Mouse (Mus musculus): ENCODE results near the gene Mta3. TPM values are rescaled to one million over a fixed set of nuclear protein-coding genes. Genes with fewer than 3 reads are reported as not detected.
"Not testable (repeated sequence)": the region's sequence is repeated elsewhere in the genome, so short reads cannot be mapped to it uniquely, and the experiment has no call there.

Mta3 gene
- total RNA-seq, 2 experiments from 2014 or later = 7.6 to 9.7 TPM

DNA sequence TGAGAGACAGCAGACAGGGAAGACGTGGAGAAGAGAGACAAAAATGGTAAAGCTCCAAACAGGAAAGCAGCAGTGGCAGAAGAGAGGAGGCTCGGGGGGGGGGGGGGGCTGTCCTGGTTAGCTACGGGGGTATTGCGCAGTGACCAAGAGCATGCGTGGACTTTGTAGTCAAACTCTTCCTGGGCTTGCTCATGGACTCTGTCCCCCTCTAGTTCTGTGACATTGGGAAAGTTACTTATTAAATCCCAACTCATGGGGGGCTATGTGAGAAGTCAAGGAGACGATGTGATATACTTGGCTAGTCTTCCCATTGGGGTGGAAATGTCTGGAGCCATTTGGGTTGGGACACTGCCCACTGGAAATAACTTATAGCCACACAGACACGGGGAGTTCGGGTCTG is 139.6 kb downstream of the Mta3 start:
- DNase-seq = no peak
- intact Hi-C loops (cut with DNase I) = loop anchor here (5.0 kb wide), 1 partner anchor 213 kb away; the partner anchor contains the start of gene Kcng3

DNA sequence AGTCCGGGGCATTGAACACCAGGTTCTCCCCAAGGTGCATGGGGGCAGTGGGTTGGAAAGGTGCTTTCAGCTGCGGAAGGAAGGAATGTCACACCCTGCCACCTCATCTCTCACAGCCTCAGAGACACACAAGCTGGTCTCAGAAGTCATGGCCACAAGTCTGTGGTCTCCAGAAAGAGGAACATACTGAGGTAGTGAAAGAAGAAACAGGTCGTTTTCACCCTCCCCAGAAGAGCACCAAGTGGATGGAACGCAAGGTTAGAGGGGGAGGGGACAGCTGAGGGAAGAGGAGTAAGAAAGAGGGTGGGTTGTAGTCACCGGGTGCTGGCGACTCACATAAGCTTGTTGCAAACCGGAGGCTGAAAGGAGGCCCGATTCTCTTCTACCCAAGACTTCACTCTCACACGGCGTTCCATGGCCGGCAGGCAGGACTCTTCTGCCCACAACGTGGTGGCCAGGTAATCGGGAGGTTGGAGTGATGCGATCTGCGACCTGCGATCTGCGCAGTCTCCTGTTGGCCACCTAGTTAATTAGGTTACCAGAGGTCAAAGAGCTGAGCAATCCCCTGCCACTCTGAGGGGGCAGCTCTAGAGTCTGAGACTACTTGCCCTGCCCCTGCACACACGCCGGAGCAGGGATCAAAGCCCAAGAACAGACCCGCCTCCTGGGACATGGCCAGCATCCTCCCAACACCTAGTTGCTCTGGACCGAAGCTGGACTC is 140.5 kb downstream of the Mta3 start:
- intact Hi-C loops (cut with DNase I) = loop anchor here (5.0 kb wide), 1 partner anchor 214 kb away; the partner anchor contains the start of gene Kcng3
- DNase-seq = no peak

DNA sequence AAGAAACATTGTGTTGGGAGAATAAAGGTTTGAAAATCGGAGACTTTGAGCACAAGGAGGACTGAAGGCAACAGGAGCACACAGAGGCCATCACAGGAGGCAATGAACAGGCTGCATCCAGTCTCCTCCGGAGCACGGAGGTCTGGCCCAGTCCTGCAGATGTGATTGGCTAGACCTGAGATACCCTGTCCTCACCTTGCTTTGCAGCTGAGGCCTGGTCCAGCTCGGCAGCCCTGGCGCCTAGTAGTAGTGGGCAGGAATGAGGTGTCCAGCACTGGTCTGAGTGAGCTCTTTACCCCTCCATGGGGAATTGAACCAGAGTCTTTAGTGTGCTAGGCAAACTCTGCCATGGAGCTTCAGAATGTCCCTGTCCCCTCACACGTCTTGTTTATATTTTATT is 141.1 kb downstream of the Mta3 start:
- intact Hi-C loops (cut with DNase I) = loop anchor here (5.0 kb wide), 1 partner anchor 215 kb away; the partner anchor contains the start of gene Kcng3
- DNase-seq = no peak

DNA sequence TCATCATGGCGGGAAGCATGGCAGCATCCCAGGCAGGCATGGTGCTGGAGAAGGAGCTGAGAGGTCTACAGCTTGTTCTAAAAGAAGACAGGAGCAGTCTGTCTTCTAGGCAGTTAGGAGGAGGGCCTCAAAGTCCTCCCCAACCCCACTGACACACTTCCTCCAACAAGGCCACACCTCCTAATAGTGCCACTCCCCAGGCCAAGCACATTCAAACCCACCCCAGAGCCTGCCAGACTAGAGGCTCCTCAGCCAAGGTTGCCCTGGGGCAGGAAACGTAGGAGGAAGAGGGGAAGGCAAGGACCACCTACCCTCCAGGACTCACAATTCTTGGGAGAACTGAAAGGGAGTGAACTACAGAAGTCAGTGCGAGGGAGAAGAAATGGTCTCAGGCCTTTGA is 141.9 kb downstream of the Mta3 start, which contains the start of gene Haao:
Gene Haao (minus strand): TSS at position 149 of the 400 bp plus-strand sequence.
- intact Hi-C loops (cut with DNase I) = loop anchor here (2.0 to 5.0 kb wide), 2 partner anchors 216 to 577 kb away; partner anchors contain the start of gene Kcng3

DNA sequence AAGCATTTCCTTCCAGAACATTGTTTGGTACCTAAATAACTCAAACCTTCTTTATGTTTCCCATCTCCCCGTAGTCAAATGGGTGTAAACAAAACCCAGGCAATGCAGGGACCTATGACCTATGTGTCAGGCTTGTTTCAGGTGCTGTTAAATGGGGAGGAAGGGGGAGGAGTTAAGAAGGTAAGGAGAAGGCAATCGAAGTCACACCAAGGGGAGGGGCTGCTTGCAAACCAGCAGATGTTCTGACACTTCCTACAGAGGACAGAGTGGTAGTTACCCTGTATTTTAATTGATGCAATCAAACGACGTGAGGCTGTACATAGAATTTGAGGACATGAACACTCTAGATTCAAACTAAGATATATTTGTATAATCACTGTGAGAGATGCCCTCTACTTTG is 142.5 kb downstream of the Mta3 start:
- no peak for DNase-seq
- intact Hi-C loops (cut with DNase I) = loop anchor here (2.0 to 5.0 kb wide), 2 partner anchors 216 to 578 kb away; partner anchors contain the start of gene Kcng3

More for the DNA sequence above, 141.9 kb downstream of the Mta3 start, which contains the start of gene Haao:
- no peak for DNase-seq

DNA sequence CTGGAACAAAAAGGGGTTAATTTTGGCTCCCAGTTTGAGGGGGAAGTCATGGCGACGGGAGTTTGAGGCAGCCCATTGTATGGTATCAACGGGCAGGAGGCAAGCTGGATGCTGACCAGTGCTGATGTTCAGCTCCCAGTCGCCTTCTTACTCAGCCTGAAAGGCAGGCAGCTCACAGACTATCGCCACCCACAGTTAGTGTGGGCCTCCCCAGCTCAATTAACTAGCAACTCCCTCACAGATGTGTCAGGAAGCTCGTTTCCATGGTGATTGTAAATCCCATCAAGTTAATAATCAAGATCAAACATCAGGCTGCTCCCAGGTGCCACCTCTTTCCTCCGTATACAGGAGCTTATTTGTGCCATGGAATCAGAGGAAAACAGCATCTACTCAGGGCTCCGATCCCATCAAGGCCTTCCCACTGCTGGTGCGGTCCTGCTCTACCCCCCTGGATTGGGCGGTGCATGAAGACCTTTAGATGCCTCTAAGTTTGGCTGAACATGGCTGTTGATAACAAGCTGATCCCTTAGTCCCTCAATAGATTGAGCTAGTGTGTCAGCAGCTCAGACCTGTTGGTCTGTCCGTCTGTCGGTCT is 143.2 kb downstream of the Mta3 start:
- intact Hi-C loops (cut with DNase I) = loop anchor here (2.0 to 5.0 kb wide), 2 partner anchors 217 to 578 kb away; partner anchors contain the start of gene Kcng3
- DNase-seq = no peak

DNA sequence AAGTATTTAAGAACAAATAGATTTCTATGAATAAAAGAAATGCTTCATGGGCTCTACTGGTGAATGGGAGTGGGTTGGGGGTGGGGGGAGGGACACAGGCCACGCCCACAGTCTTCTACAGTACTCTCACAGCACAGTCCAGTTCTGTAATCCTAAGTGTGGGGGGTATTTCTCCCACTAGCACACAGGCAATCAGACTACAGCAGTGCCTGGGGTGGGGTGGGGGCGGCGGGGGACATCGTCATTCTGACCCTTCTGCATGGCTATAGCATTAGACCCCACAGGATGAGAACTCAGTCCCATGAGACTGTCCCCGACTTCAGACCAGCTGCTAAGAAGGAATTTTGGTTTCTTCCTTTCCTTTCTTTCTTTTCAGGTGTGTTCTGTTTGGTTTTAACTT is 143.8 kb downstream of the Mta3 start:
- intact Hi-C loops (cut with DNase I) = loop anchor here (2.0 to 5.0 kb wide), 2 partner anchors 217 to 579 kb away; partner anchors contain the start of gene Kcng3
- DNase-seq = no peak

DNA sequence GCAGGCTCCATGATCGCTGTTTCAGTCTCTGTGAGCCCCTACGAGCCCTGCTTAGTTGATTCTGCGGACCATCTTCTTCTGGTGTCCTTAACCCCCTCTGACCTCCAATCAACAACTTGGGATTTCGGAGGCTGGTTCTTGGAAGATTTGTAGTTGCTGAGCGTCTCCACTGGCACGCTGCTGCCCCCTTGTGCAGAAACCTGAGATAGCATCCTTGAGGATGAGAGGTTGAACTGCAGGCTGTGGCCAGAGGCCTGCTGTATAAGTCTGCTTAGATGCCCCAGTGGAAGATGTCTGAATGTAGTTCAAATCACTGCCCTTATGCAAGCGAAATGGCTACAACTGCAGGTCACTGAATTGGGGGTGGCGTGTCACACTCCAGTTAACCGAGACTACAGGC is 144.5 kb downstream of the Mta3 start:
- DNase-seq = peak; percentile 81 to 86
- intact Hi-C loops (cut with DNase I) = no loop called here

DNA sequence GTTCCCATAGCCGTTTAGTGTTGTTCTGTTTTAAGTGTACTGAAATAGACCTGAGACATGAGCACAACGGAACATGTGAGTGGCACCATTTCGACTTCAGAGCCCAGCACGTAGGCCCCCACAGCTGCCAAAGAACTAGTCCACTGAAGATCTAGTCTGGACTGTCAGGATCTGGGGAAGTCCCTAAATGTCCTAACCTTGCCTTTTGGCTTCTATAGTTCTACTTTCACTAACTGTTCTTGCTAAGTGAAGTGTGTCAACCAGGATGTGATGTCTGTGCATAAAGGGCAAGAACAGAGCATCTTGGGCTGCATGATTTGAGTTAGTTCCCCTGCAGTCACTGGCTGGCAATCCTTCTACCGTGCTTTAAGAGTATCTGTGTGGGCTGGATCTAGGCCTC is 144.9 kb downstream of the Mta3 start:
- intact Hi-C loops (cut with DNase I) = no loop called here
- DNase-seq = no peak

DNA sequence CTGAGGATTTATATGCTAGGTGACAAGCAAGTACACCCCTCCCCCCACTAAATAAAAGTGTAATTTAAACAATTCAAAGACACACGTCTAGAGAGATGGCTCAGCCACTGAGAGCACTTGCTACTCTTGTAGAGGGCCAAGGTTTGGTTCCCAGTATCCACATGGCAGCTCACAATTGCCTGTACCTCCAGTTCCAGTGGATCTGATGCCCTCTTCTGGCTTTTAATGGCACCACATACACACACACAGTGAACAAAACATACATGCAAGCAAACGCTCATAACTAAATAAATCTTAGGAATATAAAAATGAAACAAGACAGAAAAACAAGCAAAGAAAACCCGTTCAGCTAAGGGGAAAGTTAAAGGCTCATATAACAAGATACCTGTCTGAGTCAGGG is 147.9 kb downstream of the Mta3 start:
- no peak for DNase-seq
- intact Hi-C loops (cut with DNase I) = no loop called here

DNA sequence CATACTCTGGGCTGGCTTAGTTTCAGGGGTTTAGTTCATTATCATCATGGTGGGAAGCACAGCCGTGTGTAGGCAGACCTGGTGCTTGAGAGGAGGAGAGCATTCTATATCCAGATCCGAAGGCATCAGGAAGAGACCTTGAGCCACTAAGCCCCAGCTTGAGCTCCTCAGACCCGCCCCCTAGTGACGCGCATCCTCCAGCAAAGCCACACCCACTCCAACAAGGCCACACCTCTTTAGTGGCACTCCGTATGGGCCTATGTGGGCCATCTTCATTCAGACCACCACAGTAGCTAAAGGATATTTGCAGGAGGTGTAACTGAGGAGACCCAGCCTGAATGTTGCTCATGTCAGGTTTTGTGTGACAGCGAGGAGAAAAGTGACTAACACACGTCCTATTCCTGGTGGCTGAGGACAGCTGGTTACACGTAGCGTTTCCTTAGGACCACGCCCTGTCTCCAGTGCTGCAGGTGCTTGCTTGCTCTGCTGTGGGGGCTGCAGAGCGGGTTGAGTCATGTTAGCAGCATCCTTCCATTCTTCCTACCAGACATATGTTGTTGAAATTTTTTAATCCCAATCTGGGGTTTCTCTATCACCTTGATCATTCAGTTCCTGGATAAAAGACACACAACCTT is 148.4 kb downstream of the Mta3 start:
- no peak for DNase-seq
- intact Hi-C loops (cut with DNase I) = no loop called here

DNA sequence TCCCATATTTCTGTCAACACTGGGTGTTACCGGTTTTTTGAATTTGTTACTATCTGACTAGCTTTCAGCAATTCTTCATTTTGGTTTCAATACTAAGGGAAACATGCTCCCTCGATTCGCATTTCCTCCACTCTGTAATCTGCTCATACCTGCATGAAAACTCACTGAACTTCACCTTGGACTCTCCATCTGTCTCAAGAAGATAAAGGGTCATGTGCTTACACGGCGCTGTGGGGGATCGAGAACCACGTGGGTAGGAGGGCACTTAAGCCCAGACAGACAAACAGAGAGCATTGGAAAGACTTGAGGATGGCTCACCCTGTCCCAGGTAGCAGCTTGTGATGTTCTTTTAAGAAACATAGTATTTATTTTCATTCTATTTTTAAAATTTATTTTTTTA is 152.4 kb downstream of the Mta3 start:
- no peak for DNase-seq
- intact Hi-C loops (cut with DNase I) = no loop called here

DNA sequence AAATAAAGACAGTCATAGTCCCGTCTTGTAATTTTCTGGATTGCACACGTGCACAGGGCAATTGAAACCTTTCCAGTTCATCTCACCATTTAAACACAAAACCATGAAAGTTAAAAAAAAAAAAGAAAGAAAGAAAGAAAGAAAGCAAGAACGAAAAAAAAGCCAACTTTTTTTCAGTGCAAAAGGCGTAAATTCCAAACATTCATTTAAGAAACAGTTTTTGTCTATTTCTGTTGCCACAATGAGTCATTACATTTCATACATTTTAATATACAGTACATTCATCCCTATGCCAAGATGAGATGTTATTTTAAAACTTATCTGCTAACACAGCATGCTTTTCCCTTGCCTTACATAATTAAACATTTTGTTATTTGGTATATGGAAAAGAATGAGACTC is 153.7 kb downstream of the Mta3 start:
- no peak for DNase-seq
- intact Hi-C loops (cut with DNase I) = no loop called here

DNA sequence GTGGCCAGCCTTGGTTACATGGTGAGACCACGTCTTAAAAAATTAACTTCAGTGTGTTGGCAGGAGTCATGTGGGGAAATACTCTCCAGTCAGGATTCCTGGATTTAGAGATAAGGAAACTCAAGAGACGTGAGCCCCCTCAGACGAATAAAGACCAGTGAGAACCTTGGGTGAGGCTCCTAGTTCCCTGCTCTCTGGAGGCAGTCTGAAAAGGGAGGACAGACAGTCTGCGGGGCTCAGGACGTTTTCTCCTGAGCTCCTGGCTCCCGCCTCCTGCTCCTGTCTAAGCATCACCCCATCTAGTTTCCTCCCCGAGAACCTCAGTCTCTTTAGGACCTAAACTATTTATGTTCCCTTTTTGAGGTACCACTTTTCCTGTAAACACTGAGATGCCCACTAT is 154.3 kb downstream of the Mta3 start:
- DNase-seq = no peak
- intact Hi-C loops (cut with DNase I) = no loop called here

DNA sequence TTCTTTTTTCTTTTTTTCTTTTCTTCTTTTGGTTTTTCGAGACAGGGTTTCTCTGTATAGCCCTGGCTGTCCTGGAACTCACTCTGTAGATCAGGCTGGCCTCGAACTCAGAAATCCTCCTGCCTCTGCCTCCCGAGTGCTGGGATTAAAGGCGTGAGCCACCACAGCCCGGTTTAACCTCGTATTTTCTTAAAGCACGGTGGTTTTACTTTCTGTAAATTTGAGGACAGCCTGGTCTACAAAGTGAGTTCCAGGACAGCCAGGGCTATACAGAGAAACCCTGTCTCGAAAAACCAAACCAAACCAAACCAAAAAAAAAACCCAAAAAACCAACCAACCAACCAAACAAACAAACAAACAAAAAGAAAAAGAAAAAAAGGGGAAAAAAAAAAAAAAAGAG is 155.0 kb downstream of the Mta3 start:
- DNase-seq; intact Hi-C loops (cut with DNase I): not testable (repeated sequence)

DNA sequence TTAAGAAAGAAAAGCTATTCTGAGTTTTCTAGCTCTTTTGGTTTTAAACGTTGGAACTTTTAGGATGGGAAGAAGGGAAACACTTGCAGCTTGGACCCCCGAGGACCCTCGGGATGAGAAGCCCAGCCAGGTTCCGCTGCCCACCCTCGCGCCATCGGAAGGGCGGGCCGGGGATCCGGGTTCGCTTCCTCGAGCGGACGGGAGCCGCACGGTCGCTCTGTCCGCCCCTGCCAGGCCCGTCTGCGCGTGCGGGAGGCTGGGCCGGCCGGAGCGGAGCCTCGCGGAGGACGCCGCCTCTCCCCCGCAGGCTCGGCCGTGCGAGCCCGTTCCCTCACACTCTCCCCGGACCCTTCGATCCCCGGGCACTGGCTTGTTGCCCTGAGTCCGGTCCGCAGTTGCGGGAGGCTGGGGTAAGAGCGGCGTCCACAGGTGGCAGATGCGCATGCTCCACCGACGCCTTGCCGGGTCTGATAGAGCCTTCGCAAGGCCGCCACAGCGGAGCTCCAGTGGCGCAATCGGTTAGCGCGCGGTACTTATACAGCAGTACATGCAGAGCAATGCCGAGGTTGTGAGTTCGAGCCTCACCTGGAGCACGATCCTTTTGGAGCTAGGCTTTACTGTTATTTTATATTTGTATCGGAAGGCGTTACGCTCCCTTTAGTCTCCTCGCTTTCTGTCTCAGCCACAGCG is 155.6 kb downstream of the Mta3 start:
- intact Hi-C loops (cut with DNase I) = no loop called here

DNA sequence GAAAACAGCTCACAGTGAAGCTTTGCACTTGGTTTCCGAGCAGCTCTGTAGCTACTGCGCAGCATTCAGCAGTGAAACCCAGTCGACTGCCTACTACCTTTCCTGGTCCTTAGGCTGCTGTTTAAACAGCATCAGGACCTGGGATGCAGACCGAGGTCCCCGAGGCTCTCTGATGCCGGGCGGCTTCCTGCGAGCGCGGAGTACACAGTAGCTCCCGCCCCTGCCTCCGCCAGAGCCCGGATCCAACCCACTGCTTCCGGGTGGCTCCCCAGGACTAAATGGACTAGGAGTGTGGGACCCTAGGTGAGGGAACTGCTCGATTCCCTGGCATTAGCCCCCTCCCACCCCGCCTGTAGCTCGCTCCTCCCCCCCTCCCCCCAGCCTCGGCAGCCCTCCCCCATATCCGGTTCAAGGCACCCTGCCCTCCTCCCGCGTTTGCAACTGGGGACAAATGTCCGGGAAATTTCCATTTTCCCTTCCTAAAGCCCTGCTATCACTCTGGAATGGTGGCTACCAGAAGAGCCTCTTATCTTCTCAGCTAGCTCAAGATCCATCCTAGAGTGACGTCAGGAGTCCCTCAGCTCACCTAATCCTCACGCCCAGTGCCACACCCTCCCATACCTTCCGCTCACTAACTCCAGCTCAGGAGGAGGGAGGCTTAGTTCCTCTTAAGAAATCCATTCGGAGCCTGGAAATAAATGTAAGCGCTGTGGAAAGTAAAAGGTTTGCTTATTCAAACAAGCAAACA is 156.3 kb downstream of the Mta3 start:
- peak in 1 of 2 experiments; percentile 38 for DNase-seq
- intact Hi-C loops (cut with DNase I) = no loop called here

More for the DNA sequence above, 155.6 kb downstream of the Mta3 start:
- peak; percentile 91 to 99 for DNase-seq

DNA sequence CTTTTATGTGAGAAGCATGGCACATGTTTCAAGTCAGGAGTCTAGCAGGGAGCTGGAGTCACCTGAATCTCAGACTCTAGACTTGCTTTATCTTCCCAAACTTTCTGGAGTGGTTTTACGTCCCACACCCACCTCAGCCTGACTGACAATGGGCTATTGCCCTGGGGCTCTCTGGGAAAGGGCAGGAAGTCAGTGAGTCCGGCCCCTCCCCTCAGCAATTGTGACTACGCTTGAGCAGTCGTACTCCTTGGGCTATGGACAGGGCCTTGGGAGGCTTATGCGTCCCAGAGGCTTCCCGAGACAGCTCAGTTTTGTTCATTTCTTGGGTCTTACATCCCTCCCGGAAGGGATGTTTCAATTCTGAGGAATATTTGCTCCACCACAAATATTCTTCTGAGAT is 159.4 kb downstream of the Mta3 start:
- no peak for DNase-seq
- intact Hi-C loops (cut with DNase I) = no loop called here

DNA sequence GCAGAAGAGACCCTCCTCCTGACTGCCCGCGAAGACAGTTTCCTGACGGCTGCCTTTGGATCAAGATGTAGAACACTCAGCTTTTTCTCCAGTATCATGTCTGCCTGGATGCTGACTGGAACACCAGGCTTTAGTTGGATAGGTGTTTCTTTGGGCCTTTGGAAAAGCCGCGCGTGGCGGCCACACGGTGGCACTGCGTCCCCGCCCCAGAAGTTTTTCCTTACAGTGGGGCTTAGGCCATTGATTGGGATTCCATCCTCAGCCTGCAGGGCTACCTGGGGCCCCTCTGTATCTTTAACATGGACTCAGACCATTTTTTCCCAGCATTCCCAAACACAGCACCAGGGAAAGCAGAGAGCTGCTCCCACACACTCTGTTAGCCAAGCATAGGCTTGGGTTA is 160.6 kb downstream of the Mta3 start:
- DNase-seq = no peak
- intact Hi-C loops (cut with DNase I) = no loop called here

DNA sequence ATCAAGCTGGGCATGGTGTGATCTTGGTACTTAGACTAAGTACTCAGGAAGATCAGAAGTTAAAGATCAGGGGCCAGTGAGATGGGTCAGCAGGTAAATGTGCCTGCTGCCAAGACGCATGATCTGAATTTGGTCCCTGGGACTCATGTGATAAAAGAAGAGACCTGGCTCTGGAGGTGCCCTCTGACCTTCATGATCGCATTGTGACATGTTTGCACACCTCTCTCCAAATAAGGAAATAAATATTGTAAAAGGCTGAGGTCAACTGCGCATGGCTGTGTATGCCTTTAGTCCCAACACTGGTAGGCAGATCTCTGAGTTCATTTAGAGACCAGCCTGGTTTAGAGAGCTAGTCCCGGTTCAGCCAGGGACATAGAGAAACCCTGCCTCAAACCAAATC is 164.4 kb downstream of the Mta3 start:
- intact Hi-C loops (cut with DNase I) = loop anchor here (5.0 kb wide), 1 partner anchor 317 kb away; the partner anchor contains the start of gene Zfp36l2
- DNase-seq = no peak
